In genomic region chr1:181146187-181146586, GRCm38 (mm10) we compare ENCODE assay signal across 21 mouse cellular contexts. TPM values are rescaled to one million over a fixed set of nuclear protein-coding genes. Genes with fewer than 3 reads are reported as not detected.
DNase-seq lines count a peak whose midpoint lies in the region; ATAC-seq lines count a peak whose summit lies in the region.
"Had no signal": no experiment of that assay in that cellular context is flagged by ENCODE, and none has a peak within 500 bp of the region (broad histone marks: within the 10 kb centered on the region; RNA-seq: fewer than 3 reads in every experiment).

No protein-coding gene starts in this region.

- no peaks in the 10 kb centered on the region for H3K9me3 ChIP-seq in forebrain, embryonic 11.5 days (ENCODE audit: control insufficient read depth, low read length)
- no peaks in the 10 kb centered on the region for H3K9me3 ChIP-seq in forebrain, embryonic 14.5 days (replicated peaks; ENCODE audit: control insufficient read depth, low read length)
- H3K9me3 ChIP-seq in megakaryocyte, embryonic 14.5 days: no peaks in the 10 kb centered on the region
- no peaks in the 10 kb centered on the region for H3K9me3 ChIP-seq in embryonic facial prominence, embryonic 10.5 days
- no peaks in the 10 kb centered on the region for H3K9me3 ChIP-seq in liver, embryonic 16.5 days (replicated peaks; ENCODE audit: control insufficient read depth, low read length)
- H3K9me3 ChIP-seq: limb, embryonic 13.5 days; stomach, embryonic 15.5 days had no signal

- no peaks in the 10 kb centered on the region; the same call in 1 of the 2 replicates for H3K4me1 ChIP-seq in forebrain, embryonic 11.5 days (replicated peaks; ENCODE audit: control insufficient read depth, insufficient read depth, low read length)
- H3K4me1 ChIP-seq in forebrain, embryonic 14.5 days (ENCODE audit: control insufficient read depth, insufficient read depth, low read length): peaks cover 10% of the 10 kb centered on the region
- peaks cover 51% of the 10 kb centered on the region for H3K4me1 ChIP-seq in megakaryocyte, embryonic 14.5 days
- peaks cover 24% of the 10 kb centered on the region for H3K4me1 ChIP-seq in embryonic facial prominence, embryonic 10.5 days
- H3K4me1 ChIP-seq in liver, embryonic 16.5 days (ENCODE audit: control insufficient read depth, low read depth, low read length): peaks cover 42% of the 10 kb centered on the region

- no peak for ATAC-seq in forebrain, embryonic 11.5 days (replicated peaks; ENCODE audit: low FRiP score)
- no peak for ATAC-seq in forebrain, embryonic 14.5 days
- ATAC-seq in megakaryocyte, adult 5-6 weeks (ENCODE audit: poor library complexity, severe bottlenecking): no peak
- ATAC-seq in liver, embryonic 16.5 days (ENCODE audit: low read depth): no peak
- ATAC-seq: forebrain, postnatal 0 days; hindbrain, embryonic 16.5 days had no signal

- H3K4me2 ChIP-seq in forebrain, embryonic 11.5 days (ENCODE audit: low read depth, low read length, severe bottlenecking): no peak overlapping the region
- no peak overlapping the region for H3K4me2 ChIP-seq in forebrain, embryonic 14.5 days (ENCODE audit: low read length)
- H3K4me2 ChIP-seq in liver, embryonic 16.5 days (ENCODE audit: low read depth, low read length): peak overlapping the region; percentile 79

- no peak overlapping the region for H3K9ac ChIP-seq in forebrain, embryonic 11.5 days (ENCODE audit: low read length)
- H3K9ac ChIP-seq in forebrain, embryonic 14.5 days (ENCODE audit: low read length): no peak overlapping the region
- H3K9ac ChIP-seq in liver, embryonic 16.5 days (ENCODE audit: low read depth, low read length): no peak overlapping the region
- H3K9ac ChIP-seq: limb, embryonic 13.5 days; stomach, embryonic 15.5 days had no signal

- no peaks in the 10 kb centered on the region for H3K27me3 ChIP-seq in forebrain, embryonic 11.5 days (ENCODE audit: control insufficient read depth, insufficient read depth, low read length)
- H3K27me3 ChIP-seq in forebrain, embryonic 14.5 days (replicated peaks; ENCODE audit: control insufficient read depth, insufficient read depth, low read length): no peaks in the 10 kb centered on the region
- H3K27me3 ChIP-seq in megakaryocyte, embryonic 14.5 days (replicated peaks): no peaks in the 10 kb centered on the region
- no peaks in the 10 kb centered on the region for H3K27me3 ChIP-seq in embryonic facial prominence, embryonic 10.5 days (replicated peaks; ENCODE audit: low read depth, poor library complexity, severe bottlenecking)
- no peaks in the 10 kb centered on the region for H3K27me3 ChIP-seq in liver, embryonic 16.5 days (ENCODE audit: control insufficient read depth, insufficient read depth, low read depth, low read length)
- H3K27me3 ChIP-seq: limb, embryonic 13.5 days; stomach, embryonic 15.5 days had no signal

- peak overlapping the region; percentile 6; the same call in 1 of the 2 replicates for H3K4me3 ChIP-seq in forebrain, embryonic 11.5 days (ENCODE audit: low read depth, low read length)
- H3K4me3 ChIP-seq in forebrain, embryonic 14.5 days (ENCODE audit: low read depth, low read length): no peak overlapping the region
- H3K4me3 ChIP-seq in megakaryocyte, embryonic 14.5 days (replicated peaks): peak overlapping the region; percentile 72
- peak overlapping the region; percentile 79; the same call in 1 of the 2 replicates for H3K4me3 ChIP-seq in embryonic facial prominence, embryonic 10.5 days
- H3K4me3 ChIP-seq in liver, embryonic 16.5 days (ENCODE audit: low read depth, low read length): peak overlapping the region; percentile 91
- H3K4me3 ChIP-seq: limb, embryonic 13.5 days; stomach, embryonic 15.5 days had no signal

- no peak overlapping the region for H3K27ac ChIP-seq in forebrain, embryonic 11.5 days (ENCODE audit: low read depth, low read length)
- H3K27ac ChIP-seq in forebrain, embryonic 14.5 days (ENCODE audit: low read depth, low read length): no peak overlapping the region
- no peak overlapping the region for H3K27ac ChIP-seq in embryonic facial prominence, embryonic 10.5 days (replicated peaks)
- no peak overlapping the region for H3K27ac ChIP-seq in liver, embryonic 16.5 days (ENCODE audit: low read length)
- H3K27ac ChIP-seq: kidney, postnatal 0 days; limb, embryonic 13.5 days; stomach, embryonic 15.5 days had no signal

- no peaks in the 10 kb centered on the region for H3K36me3 ChIP-seq in forebrain, embryonic 11.5 days (ENCODE audit: control insufficient read depth, insufficient read depth, low read length)
- H3K36me3 ChIP-seq in forebrain, embryonic 14.5 days (ENCODE audit: control insufficient read depth, insufficient read depth, low read length): peaks cover 9% of the 10 kb centered on the region; the same call in 1 of the 2 replicates
- peaks cover 12% of the 10 kb centered on the region for H3K36me3 ChIP-seq in megakaryocyte, embryonic 14.5 days (replicated peaks; ENCODE audit: low read length)
- peaks cover 10% of the 10 kb centered on the region for H3K36me3 ChIP-seq in embryonic facial prominence, embryonic 10.5 days (replicated peaks)
- H3K36me3 ChIP-seq in liver, embryonic 16.5 days (ENCODE audit: control insufficient read depth, insufficient read depth): peaks cover 3% of the 10 kb centered on the region; the same call in 1 of the 2 replicates
- H3K36me3 ChIP-seq: stomach, embryonic 15.5 days had no signal

- 89% methylated on average over 2 of the region's 2 CpGs for WGBS in forebrain, embryonic 11.5 days
- 89% methylated on average over 2 of the region's 2 CpGs for WGBS in forebrain, embryonic 14.5 days
- WGBS in embryonic facial prominence, embryonic 10.5 days: 88% methylated on average over 2 of the region's 2 CpGs
- WGBS in liver, embryonic 16.5 days (ENCODE audit: insufficient replicate concordance): 56% methylated on average over 2 of the region's 2 CpGs

- no peak for DNase-seq in forebrain, embryonic 11.5 days (ENCODE audit: low spot score)
- DNase-seq in forebrain, embryonic 14.5 days (ENCODE audit: low spot score): no peak
- DNase-seq in embryonic facial prominence, embryonic 10.5 days (ENCODE audit: low spot score): no peak
- no peak for DNase-seq in gastrocnemius, postnatal 10 days
- DNase-seq in ovary, adult 18-20 months (ENCODE audit: low spot score): no peak
- DNase-seq: adrenal gland, postnatal 36 days; cerebellum, adult 11-12 months; cerebellum, postnatal 14 days; forebrain, postnatal 0 days; heart, postnatal 36 days; kidney, adult 11 months; right cerebral cortex, postnatal 25 days; thymus, adult 18-20 months; thymus, postnatal 4 days had no signal

RNA-seq across cellular contexts. Expression of gene Cnih4, which starts 1.7 kb away (rescaled TPM):
- polyA plus RNA-seq in forebrain, embryonic 11.5 days (2014; fragmentation: Nextera tagmentation; extraction: Ambion mirVana): 89.9 and 96.5 TPM in 2 replicates
- 70.8 and 90.6 TPM in 2 replicates for polyA plus RNA-seq in forebrain, embryonic 14.5 days (2014; fragmentation: Nextera tagmentation; extraction: Ambion mirVana)
- polyA plus RNA-seq in megakaryocyte, embryonic 14.5 days (2012; ENCODE audit: insufficient read depth, low replicate concordance): 2.6 and 17.4 TPM in 2 replicates
- total RNA-seq in megakaryocyte, adult 5-6 weeks (2015): 95.3 and 111 TPM in 2 replicates
- 147 and 148 TPM in 2 replicates for total RNA-seq in megakaryocyte, adult 5-6 weeks (2017)
- 111 and 121 TPM in 2 replicates for polyA plus RNA-seq in embryonic facial prominence, embryonic 10.5 days (2016; fragmentation: Nextera tagmentation; extraction: Ambion mirVana)
- 45.5 and 51.5 TPM in 2 replicates for polyA plus RNA-seq in liver, embryonic 16.5 days (2015; fragmentation: Nextera tagmentation; extraction: Ambion mirVana)
- total RNA-seq in gastrocnemius, postnatal 10 days (2021): 10 to 100 TPM; 27.5 to 30.9 TPM

RNA-seq across cellular contexts. Expression of gene Nvl, which starts 2.2 kb away (rescaled TPM):
- 41.9 and 48.5 TPM in 2 replicates for polyA plus RNA-seq in forebrain, embryonic 11.5 days (2014; fragmentation: Nextera tagmentation; extraction: Ambion mirVana)
- polyA plus RNA-seq in forebrain, embryonic 14.5 days (2014; fragmentation: Nextera tagmentation; extraction: Ambion mirVana): 28.8 and 34.1 TPM in 2 replicates
- polyA plus RNA-seq in megakaryocyte, embryonic 14.5 days (2012; ENCODE audit: insufficient read depth, low replicate concordance): 2.5 and 4.2 TPM in 2 replicates
- total RNA-seq in megakaryocyte, adult 5-6 weeks (2015): 19.8 and 22.7 TPM in 2 replicates
- 14.0 and 18.1 TPM in 2 replicates for total RNA-seq in megakaryocyte, adult 5-6 weeks (2017)
- 45.2 and 49.5 TPM in 2 replicates for polyA plus RNA-seq in embryonic facial prominence, embryonic 10.5 days (2016; fragmentation: Nextera tagmentation; extraction: Ambion mirVana)
- polyA plus RNA-seq in liver, embryonic 16.5 days (2015; fragmentation: Nextera tagmentation; extraction: Ambion mirVana): 9.3 and 10.0 TPM in 2 replicates
- total RNA-seq in gastrocnemius, postnatal 10 days (2021): 10 to 100 TPM in 1 of 2 experiments, 1 to 10 TPM in 1; 9.2 to 12.5 TPM
